Mouse (Mus musculus) lung, postnatal 25 days (tissue): Measurements from ENCODE around the gene March9.
A peak's percentile ranks its signal among the peaks of the same experiment; 100 is the strongest.
"Not testable (repeated sequence)": the region's sequence is repeated elsewhere in the genome, so short reads cannot be mapped to it uniquely, and the experiment has no call there.

Experiments
- DNase-seq: peaks from one replicate; pipeline ENCODE4 v3.0.0; 2022; ENCODE audit warnings: low spot score

Gene March9

GRCm38 (mm10) chr10:127079665-127080391 is 19.8 kb upstream of the March9 start:
- no peak for DNase-seq

GRCm38 (mm10) chr10:127078677-127079575 is 18.9 kb upstream of the March9 start:
- no peak for DNase-seq

GRCm38 (mm10) chr10:127078001-127078676 is 18.2 kb upstream of the March9 start:
- DNase-seq: no peak

DNA sequence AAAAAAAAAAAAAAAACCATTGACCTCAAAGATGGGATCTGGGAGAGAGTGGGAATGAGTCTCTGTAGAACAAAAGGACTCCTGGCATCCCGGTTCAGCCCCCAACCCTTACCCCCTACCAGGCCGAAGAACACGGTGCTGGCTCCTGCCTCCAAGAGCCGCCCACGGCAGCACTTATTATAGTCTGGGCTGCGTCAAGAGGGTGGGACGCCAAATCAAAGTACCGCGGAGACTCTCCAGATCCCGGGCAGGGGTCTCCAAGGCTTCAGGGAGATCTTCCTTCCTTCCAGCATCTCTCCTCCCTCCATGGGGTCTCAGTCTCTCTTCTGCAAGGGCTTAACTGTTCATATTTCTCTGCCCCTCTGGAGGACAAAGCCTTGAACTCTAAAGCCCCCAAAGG is 17.5 kb upstream of the March9 start:
- DNase-seq: no peak

- no peak for DNase-seq
Measured at GRCm38 (mm10) chr10:127076082-127076481, 16.1 kb upstream of the March9 start.

DNA sequence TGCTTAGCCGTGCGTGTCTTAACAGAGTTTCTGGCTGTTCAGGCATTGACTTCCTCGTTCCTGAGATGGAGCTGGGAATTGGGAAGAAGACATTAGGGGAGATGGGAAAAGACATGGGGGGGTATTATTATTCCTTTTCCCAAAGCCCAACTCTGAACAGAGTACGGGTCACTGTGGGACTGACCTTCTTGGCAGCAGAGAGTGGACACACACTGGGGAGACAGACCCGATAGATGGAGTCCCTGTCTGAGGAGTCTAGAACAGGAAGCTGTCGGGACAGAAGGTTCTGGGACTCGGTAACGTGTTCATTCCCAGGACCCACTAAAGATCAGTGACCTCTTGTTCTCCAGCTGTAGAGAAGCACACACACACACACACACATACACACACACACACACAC is 15.7 kb upstream of the March9 start:
- DNase-seq: no peak

- peak; percentile 64 for DNase-seq
Measured at GRCm38 (mm10) chr10:127075080-127075479, 15.1 kb upstream of the March9 start, which contains the start of gene Agap2. TSS of gene Agap2 (plus strand) at chr10:127075284.

- DNase-seq: no peak
Measured at GRCm38 (mm10) chr10:127073981-127074380, 14.0 kb upstream of the March9 start.

DNA sequence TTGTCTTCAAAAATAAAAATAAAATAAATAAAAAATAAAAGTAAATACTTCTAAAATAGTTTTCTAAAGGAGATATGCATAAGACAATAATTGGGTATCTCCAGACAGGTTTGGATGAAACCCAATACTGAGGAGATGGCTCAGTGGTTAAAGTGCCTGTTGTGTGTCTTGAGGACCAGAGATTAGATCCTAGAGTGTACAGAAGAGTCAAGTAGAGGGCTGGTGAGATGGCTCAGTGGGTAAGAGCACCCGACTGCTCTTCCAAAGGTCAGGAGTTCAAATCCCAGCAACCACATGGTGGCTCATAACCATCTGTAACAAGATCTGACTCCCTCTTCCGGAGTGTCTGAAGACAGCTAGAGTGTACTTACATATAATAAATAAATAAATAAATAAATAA is 13.0 kb upstream of the March9 start:
- not testable (repeated sequence) for DNase-seq

DNA sequence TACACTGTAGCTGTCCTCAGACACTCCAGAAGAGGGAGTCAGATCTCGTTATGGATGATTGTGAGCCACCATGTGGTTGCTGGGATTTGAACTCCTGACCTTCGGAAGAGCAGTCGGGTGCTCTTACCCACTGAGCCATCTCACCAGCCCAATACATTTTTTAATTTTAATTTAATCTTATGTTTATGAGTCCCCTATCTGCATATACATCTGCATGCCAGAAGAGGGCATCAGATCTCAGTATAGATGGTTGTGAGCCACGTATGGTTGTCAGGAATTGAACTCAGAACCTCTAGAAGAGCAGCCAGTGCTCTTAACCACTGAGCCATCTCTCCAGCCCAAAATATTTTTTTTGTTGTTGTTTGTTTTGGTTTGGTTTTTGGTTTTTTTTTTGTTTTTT is 12.3 kb upstream of the March9 start:
- not testable (repeated sequence) for DNase-seq

- DNase-seq: no peak
Measured at GRCm38 (mm10) chr10:127071203-127071602, 11.2 kb upstream of the March9 start.

GRCm38 (mm10) chr10:127070190-127071121 is 10.5 kb upstream of the March9 start, which contains the start of gene Tspan31:
TSS of gene Tspan31 (minus strand) at chr10:127070264.
- DNase-seq: peak; percentile 97

DNA sequence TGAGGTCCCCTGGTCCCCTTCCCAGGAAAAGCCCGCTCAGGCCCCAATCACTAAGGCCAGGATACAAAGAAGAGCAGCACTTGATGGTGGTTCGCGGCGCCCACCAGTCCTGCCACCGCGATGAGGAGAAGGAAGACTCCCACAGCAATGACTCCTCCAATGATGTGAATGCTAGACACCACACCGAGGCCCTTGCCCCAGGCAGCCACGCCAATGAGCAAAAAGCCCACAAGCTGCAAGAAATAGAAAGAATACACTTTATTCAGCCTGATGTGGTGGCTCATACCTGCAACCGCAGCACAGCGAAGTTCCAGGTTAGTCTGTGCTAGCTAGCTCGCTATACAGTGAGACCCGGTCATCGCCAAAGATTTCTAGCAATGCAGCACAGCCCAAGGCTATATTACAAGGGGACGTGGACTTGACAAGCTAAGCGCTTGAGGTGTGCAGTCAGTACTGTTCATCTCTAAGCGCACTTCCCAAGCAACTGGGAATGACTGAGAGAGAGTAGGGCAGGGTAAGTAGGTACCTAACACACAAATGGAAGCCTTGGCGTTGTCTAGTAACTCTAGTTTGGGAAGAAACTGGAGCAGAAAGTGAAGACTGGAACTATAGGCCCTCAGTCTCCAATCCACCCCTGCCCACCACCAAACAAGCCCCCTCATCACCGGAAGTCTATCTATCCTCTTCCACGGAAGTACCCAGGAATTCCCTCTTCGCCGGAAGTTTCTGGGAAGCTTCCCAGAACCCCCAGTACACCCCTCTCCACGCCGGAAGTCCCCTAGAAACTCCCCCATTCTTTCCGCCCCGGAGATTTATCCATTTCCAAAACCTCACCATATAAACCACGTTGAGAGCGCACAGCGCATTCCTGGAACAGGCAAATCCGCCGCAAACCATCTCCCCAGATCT is 9.6 kb upstream of the March9 start:
- no peak for DNase-seq

- no peak for DNase-seq
Measured at GRCm38 (mm10) chr10:127068360-127069038, 8.5 kb upstream of the March9 start.

- no peak for DNase-seq
Measured at GRCm38 (mm10) chr10:127066519-127067018, 6.6 kb upstream of the March9 start.

- no peak for DNase-seq
Measured at GRCm38 (mm10) chr10:127065981-127066380, 6.0 kb upstream of the March9 start.

DNA sequence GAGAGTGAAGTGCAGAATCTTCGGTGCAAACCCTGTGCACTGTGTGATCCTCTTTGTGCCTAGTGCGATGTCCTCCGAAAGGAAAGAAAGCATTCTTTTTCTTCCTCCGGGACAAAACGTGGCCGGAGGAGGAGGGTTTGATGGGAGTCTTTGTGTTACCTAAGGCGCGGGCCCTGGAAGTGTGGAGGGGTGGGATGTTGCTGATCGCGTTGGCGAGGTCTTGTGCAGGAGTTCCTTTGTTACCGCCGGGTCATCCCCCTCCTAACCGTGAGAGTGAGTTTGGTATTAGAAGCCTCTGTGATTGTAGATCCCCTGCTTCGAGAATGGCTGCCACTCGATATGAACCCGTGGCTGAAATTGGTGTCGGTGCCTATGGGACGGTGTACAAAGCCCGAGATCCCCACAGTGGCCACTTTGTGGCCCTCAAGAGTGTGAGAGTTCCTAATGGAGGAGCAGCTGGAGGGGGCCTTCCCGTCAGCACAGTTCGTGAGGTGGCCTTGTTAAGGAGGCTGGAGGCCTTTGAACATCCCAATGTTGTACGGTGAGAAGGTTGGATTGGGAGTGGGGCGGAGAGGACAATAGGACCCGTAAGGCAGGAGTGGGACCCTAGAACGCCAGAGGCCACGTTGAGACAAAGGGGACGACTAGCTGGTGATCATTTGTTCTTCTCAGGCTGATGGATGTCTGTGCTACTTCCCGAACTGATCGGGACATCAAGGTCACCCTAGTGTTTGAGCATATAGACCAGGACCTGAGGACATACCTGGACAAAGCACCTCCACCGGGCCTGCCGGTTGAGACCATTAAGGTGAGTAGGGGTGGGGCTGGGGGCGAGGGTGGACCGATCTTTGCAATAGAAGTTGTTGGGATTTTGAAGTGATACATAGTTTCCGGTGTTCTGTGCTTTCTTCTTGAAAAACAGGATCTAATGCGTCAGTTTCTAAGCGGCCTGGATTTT is 4.2 kb upstream of the March9 start:
- no peak for DNase-seq

DNA sequence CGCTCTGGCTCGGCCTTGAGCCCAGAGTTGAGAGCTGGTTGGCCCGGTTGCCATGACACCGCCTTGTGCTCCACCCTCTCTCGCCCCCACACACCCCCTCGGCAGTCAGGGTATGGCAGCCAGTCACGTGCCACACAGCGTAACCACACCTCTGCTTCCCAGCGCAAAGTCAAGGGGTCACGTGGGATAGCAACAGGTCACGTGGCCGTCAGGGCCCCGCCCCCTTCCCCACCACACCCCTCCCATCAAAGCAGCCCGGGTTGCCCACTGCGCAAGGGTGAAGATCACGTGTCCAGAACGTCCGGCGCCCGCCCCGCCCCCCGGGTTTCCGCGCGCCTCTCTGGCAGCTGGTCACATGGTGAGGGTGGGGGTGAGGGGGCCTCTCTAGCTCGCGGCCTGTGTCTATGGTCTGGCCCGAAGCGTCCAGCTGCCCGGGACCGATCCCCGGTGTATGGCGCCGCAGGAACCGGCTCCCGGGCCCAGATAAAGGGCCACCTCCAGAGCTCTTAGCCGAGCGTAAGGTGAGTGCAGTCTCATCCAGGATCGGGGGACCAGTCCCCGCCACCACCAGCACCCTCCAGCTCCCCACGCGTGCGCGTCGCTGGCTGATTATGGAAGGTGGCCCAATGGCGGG is 3.4 kb upstream of the March9 start, which contains the start of gene Cdk4:
TSS of gene Cdk4 (plus strand) at position 296 of the 634 bp plus-strand sequence.
- peak; percentile 98 for DNase-seq
